Mouse (Mus musculus) midbrain, embryonic 11.5 days (tissue): ENCODE results near the gene Yipf1. TPM values are rescaled to one million over a fixed set of nuclear protein-coding genes. Genes with fewer than 3 reads are reported as not detected.

Source experiments
- polyA plus RNA-seq: library from polyadenylated mRNA; unstranded; fragments of >200 nt; fragmentation: Nextera tagmentation; extraction: Ambion mirVana; gene quantifications from 2 replicates; pipeline ENCODE4 v1.2.1, GENCODE M21; 2014

Gene Yipf1
- polyA plus RNA-seq, 1 experiment from 2014 or later, result 36.0 TPM

Other genes with a start within 250 kb of the Yipf1 start
- 106 and 112 TPM in 2 replicates for gene Mrpl37, start 247.5 kb upstream of the Yipf1 start, polyA plus RNA-seq
- gene Cyb5rl, start 247.4 kb upstream of the Yipf1 start, polyA plus RNA-seq, result 5.6 TPM in 2 replicates
- 0.11 and 0.29 TPM in 2 replicates for gene Cdcp2, start 217.5 kb upstream of the Yipf1 start, polyA plus RNA-seq
- gene Tmem59, start 136.0 kb upstream of the Yipf1 start, polyA plus RNA-seq, result 344 and 384 TPM in 2 replicates
- gene Tceanc2, start 135.2 kb upstream of the Yipf1 start, polyA plus RNA-seq, result 22.8 and 25.2 TPM in 2 replicates
- not detected in 2 replicates for gene Ldlrad1, start 105.2 kb upstream of the Yipf1 start, polyA plus RNA-seq
- gene Lrrc42, start 60.8 kb upstream of the Yipf1 start, polyA plus RNA-seq, result 69.8 and 70.0 TPM in 2 replicates
- 27.2 and 30.2 TPM in 2 replicates for gene Hspb11, start 60.8 kb upstream of the Yipf1 start, polyA plus RNA-seq
- not detected in 2 replicates for gene Dio1, start 7.2 kb upstream of the Yipf1 start, polyA plus RNA-seq
- 52.9 and 54.3 TPM in 2 replicates for gene Ndc1, start 53.4 kb downstream of the Yipf1 start, polyA plus RNA-seq
- gene Glis1, start 120.2 kb downstream of the Yipf1 start, polyA plus RNA-seq, result 0.55 and 0.97 TPM in 2 replicates